Mouse (Mus musculus) lung, embryonic 16.5 days (tissue): ENCODE results near the gene Lef1. TPM values are rescaled to one million over a fixed set of nuclear protein-coding genes. Genes with fewer than 3 reads are reported as not detected.

Experiments
- ATAC-seq: fragments of 200-750 bp; cut with Nextera tagmentation; 2 replicates; pipeline ENCODE4 v1.8.0; 2017; ENCODE audit warnings: low read depth, mild to moderate bottlenecking, moderate library complexity
- H3K27ac ChIP-seq: fragments of 300-500 bp; sonication (generic); 2 replicates; pipeline ENCODE4 v1.5.1; 2014; ENCODE audit warnings: mild to moderate bottlenecking, control low read depth, low read length
- H3K27me3 ChIP-seq: fragments of 300-500 bp; sonication (generic); 2 replicates; pipeline ENCODE4 v1.6.1; 2014; ENCODE audit warnings: low read depth, low read length, mixed read lengths; ENCODE audit not compliant: control insufficient read depth, insufficient read depth
- H3K36me3 ChIP-seq: fragments of 300-500 bp; sonication (generic); 2 replicates; pipeline ENCODE4 v1.6.1; 2014; ENCODE audit warnings: low read length; ENCODE audit not compliant: control insufficient read depth, insufficient read depth
- H3K4me1 ChIP-seq: fragments of 300-500 bp; sonication (generic); replicated peaks from 2 replicates; pipeline ENCODE4 v1.6.1; 2014; ENCODE audit warnings: low read length, mixed read lengths; ENCODE audit not compliant: control insufficient read depth, insufficient read depth
- H3K4me2 ChIP-seq: fragments of 300-500 bp; sonication (generic); 2 replicates; pipeline ENCODE4 v1.6.1; 2014; ENCODE audit warnings: low read depth, low read length, control low read depth
- H3K4me3 ChIP-seq: fragments of 300-500 bp; sonication (generic); 2 replicates; pipeline ENCODE4 v1.5.1; 2014; ENCODE audit warnings: mild to moderate bottlenecking, low read length, control low read depth
- H3K9ac ChIP-seq: fragments of 300-500 bp; sonication (generic); 2 replicates; pipeline ENCODE4 v1.6.1; 2014; ENCODE audit warnings: low read length, control low read depth
- H3K9me3 ChIP-seq: fragments of 300-500 bp; sonication (generic); 2 replicates; pipeline ENCODE4 v1.6.1; 2016; ENCODE audit warnings: low read length; ENCODE audit not compliant: control insufficient read depth
- WGBS: fragments of 180-500 bp; shearing (Covaris S2); extraction: QIAGEN DNeasy Blood & Tissue Kit; methylation state at CpG from one replicate; pipeline ENCODE4 v1.1.7; 2014; 5-methylcytosine and 5-hydroxymethylcytosine counted together
- polyA plus RNA-seq: library from polyadenylated mRNA; unstranded; fragments of >200 nt; fragmentation: Nextera tagmentation; extraction: Ambion mirVana; gene quantifications from 2 replicates; pipeline ENCODE4 v1.2.1, GENCODE M21; 2015

The Lef1 gene
- polyA plus RNA-seq = 16.9 and 18.1 TPM in 2 replicates

- Histone ChIP-seq H3K9me3 (no peaks in the 10 kb centered on the region), H3K4me1 (peaks cover 34% of the 10 kb centered on the region), H3K27me3 (peaks cover 33% of the 10 kb centered on the region), H3K27ac (peak within 1 kb of the TSS; percentile 63; the same call in 1 of the 2 replicates), H3K4me2 (peak within 1 kb of the TSS; percentile 98), H3K36me3 (no peaks in the 10 kb centered on the region), H3K9ac (peak within 1 kb of the TSS; percentile 75), H3K4me3 (peak within 1 kb of the TSS; percentile 67)
- under 1% methylated on average over 61 of the region's 69 CpGs for WGBS
- peak; percentile 44 for ATAC-seq
Observed at GRCm38 (mm10) chr3:131110191-131111150, at the start of gene Lef1. Gene Lef1 (plus strand): TSS chr3:131110471.

GRCm38 (mm10) chr3:131065001-131065400 is 45.3 kb upstream of the Lef1 start:
- no peak for ATAC-seq
- no peak overlapping the region for H3K9ac ChIP-seq
- no peak overlapping the region for H3K4me3 ChIP-seq

GRCm38 (mm10) chr3:131066171-131066570 is 44.1 kb upstream of the Lef1 start:
- Histone ChIP-seq H3K4me2 (peak overlapping the region; percentile 15), H3K9ac (no peak overlapping the region), H3K4me3 (no peak overlapping the region), H3K27me3 (no peaks in the 10 kb centered on the region; the same call in 1 of the 2 replicates), H3K4me1 (peaks cover 2% of the 10 kb centered on the region; the same call in 1 of the 2 replicates), H3K36me3 (no peaks in the 10 kb centered on the region), H3K9me3 (no peaks in the 10 kb centered on the region), H3K27ac (no peak overlapping the region)
- ATAC-seq = no peak
- WGBS = 23% methylated on average over 8 of the region's 8 CpGs

More at GRCm38 (mm10) chr3:131065001-131065400, 45.3 kb upstream of the Lef1 start:
- Histone ChIP-seq H3K27ac (no peak overlapping the region), H3K4me2 (no peak overlapping the region), H3K4me1 (peaks cover 2% of the 10 kb centered on the region; the same call in 1 of the 2 replicates), H3K36me3 (no peaks in the 10 kb centered on the region), H3K9me3 (no peaks in the 10 kb centered on the region), H3K27me3 (no peaks in the 10 kb centered on the region; the same call in 1 of the 2 replicates)
- WGBS = 86% methylated on average over 9 of the region's 9 CpGs

- no peak overlapping the region for H3K4me2 ChIP-seq
- WGBS = 85% methylated on average over 5 of the region's 5 CpGs
- H3K4me1 ChIP-seq = peaks cover 2% of the 10 kb centered on the region; the same call in 1 of the 2 replicates
- H3K27me3 ChIP-seq = no peaks in the 10 kb centered on the region; the same call in 1 of the 2 replicates
- H3K9me3 ChIP-seq = no peaks in the 10 kb centered on the region
- no peak overlapping the region for H3K27ac ChIP-seq
- no peak overlapping the region for H3K4me3 ChIP-seq
- H3K9ac ChIP-seq = no peak overlapping the region
- no peak for ATAC-seq
- no peaks in the 10 kb centered on the region for H3K36me3 ChIP-seq
Observed at GRCm38 (mm10) chr3:131068000-131068399, 42.3 kb upstream of the Lef1 start.

- Histone ChIP-seq H3K4me1 (peaks cover 2% of the 10 kb centered on the region; the same call in 1 of the 2 replicates), H3K36me3 (no peaks in the 10 kb centered on the region), H3K27me3 (no peaks in the 10 kb centered on the region; the same call in 1 of the 2 replicates), H3K9ac (no peak overlapping the region), H3K9me3 (no peaks in the 10 kb centered on the region), H3K4me2 (no peak overlapping the region), H3K4me3 (no peak overlapping the region), H3K27ac (no peak overlapping the region)
- WGBS = 67% methylated on average over 7 of the region's 7 CpGs
- ATAC-seq = no peak
Observed at GRCm38 (mm10) chr3:131070210-131070609, 40.1 kb upstream of the Lef1 start.

GRCm38 (mm10) chr3:131072661-131073060 is 37.6 kb upstream of the Lef1 start:
- no peaks in the 10 kb centered on the region; the same call in 1 of the 2 replicates for H3K27me3 ChIP-seq
- H3K9ac ChIP-seq = no peak overlapping the region
- H3K4me3 ChIP-seq = no peak overlapping the region
- no peak overlapping the region for H3K27ac ChIP-seq
- H3K36me3 ChIP-seq = no peaks in the 10 kb centered on the region
- no peaks in the 10 kb centered on the region for H3K4me1 ChIP-seq
- 74% methylated on average over 4 of the region's 4 CpGs for WGBS
- no peak for ATAC-seq
- H3K9me3 ChIP-seq = no peaks in the 10 kb centered on the region
- H3K4me2 ChIP-seq = no peak overlapping the region

- Histone ChIP-seq H3K27ac (no peak overlapping the region), H3K4me3 (no peak overlapping the region), H3K4me2 (no peak overlapping the region), H3K9ac (no peak overlapping the region), H3K4me1 (no peaks in the 10 kb centered on the region), H3K36me3 (no peaks in the 10 kb centered on the region), H3K27me3 (no peaks in the 10 kb centered on the region; the same call in 1 of the 2 replicates), H3K9me3 (no peaks in the 10 kb centered on the region)
- ATAC-seq = no peak
- 89% methylated on average over 4 of the region's 4 CpGs for WGBS
Observed at GRCm38 (mm10) chr3:131073946-131074345, 36.3 kb upstream of the Lef1 start.

- H3K4me2 ChIP-seq = no peak overlapping the region
- no peak for ATAC-seq
- no peak overlapping the region for H3K9ac ChIP-seq
- no peaks in the 10 kb centered on the region for H3K36me3 ChIP-seq
- H3K27me3 ChIP-seq = no peaks in the 10 kb centered on the region
- H3K4me3 ChIP-seq = no peak overlapping the region
- 80% methylated on average over 6 of the region's 6 CpGs for WGBS
- H3K4me1 ChIP-seq = no peaks in the 10 kb centered on the region
- no peaks in the 10 kb centered on the region for H3K9me3 ChIP-seq
- no peak overlapping the region for H3K27ac ChIP-seq
Observed at GRCm38 (mm10) chr3:131078041-131078621, 32.1 kb upstream of the Lef1 start.

GRCm38 (mm10) chr3:131078719-131079118 is 31.6 kb upstream of the Lef1 start:
- Histone ChIP-seq H3K27me3 (no peaks in the 10 kb centered on the region), H3K9me3 (no peaks in the 10 kb centered on the region), H3K4me3 (no peak overlapping the region), H3K27ac (no peak overlapping the region), H3K4me1 (no peaks in the 10 kb centered on the region), H3K36me3 (no peaks in the 10 kb centered on the region), H3K9ac (no peak overlapping the region), H3K4me2 (no peak overlapping the region)
- 65% methylated on average over 5 of the region's 5 CpGs for WGBS
- ATAC-seq = no peak
